Mouse (Mus musculus): ENCODE measurements around the gene Uck2.

The Uck2 gene

GRCm38 (mm10) chr1:167284258-167284836 is 773 bp downstream of the Uck2 start:
- DNase-seq (ENCODE audit: low spot score in 2 of 2), result no peak

- DNase-seq (ENCODE audit: low spot score in 2 of 2), result peak in 1 of 2 experiments; percentile 48
Observed at GRCm38 (mm10) chr1:167283441-167284257, 1.5 kb downstream of the Uck2 start.

GRCm38 (mm10) chr1:167282768-167283167 is 2.4 kb downstream of the Uck2 start:
- DNase-seq (ENCODE audit: low spot score in 2 of 2), result no peak

GRCm38 (mm10) chr1:167282112-167282511 is 3.0 kb downstream of the Uck2 start:
- DNase-seq (ENCODE audit: low spot score in 2 of 2), result no peak

GRCm38 (mm10) chr1:167280061-167280460 is 5.1 kb downstream of the Uck2 start:
- DNase-seq (ENCODE audit: low spot score in 2 of 2), result no peak

GRCm38 (mm10) chr1:167279160-167279715 is 5.9 kb downstream of the Uck2 start:
- DNase-seq (ENCODE audit: low spot score in 2 of 2), result no peak

GRCm38 (mm10) chr1:167278395-167278794 is 6.7 kb downstream of the Uck2 start:
- no peak for DNase-seq (ENCODE audit: low spot score in 2 of 2)

- no peak for DNase-seq (ENCODE audit: low spot score in 2 of 2)
Observed at GRCm38 (mm10) chr1:167274646-167275390, 10.3 kb downstream of the Uck2 start.

GRCm38 (mm10) chr1:167273380-167274163 is 11.5 kb downstream of the Uck2 start:
- no peak for DNase-seq (ENCODE audit: low spot score in 2 of 2)

GRCm38 (mm10) chr1:167271841-167272240 is 13.3 kb downstream of the Uck2 start:
- DNase-seq (ENCODE audit: low spot score in 2 of 2), result no peak

GRCm38 (mm10) chr1:167271304-167271703 is 13.8 kb downstream of the Uck2 start:
- DNase-seq (ENCODE audit: low spot score in 2 of 2), result peak in 1 of 2 experiments; percentile 54

GRCm38 (mm10) chr1:167270342-167271111 is 14.6 kb downstream of the Uck2 start:
- no peak for DNase-seq (ENCODE audit: low spot score in 2 of 2)

- DNase-seq (ENCODE audit: low spot score in 2 of 2), result peak; percentile 52 to 65
Observed at GRCm38 (mm10) chr1:167269856-167270270, 15.3 kb downstream of the Uck2 start.

- no peak for DNase-seq (ENCODE audit: low spot score in 2 of 2)
Observed at GRCm38 (mm10) chr1:167269350-167269811, 15.7 kb downstream of the Uck2 start.

GRCm38 (mm10) chr1:167268360-167269063 is 16.6 kb downstream of the Uck2 start:
- DNase-seq (ENCODE audit: low spot score in 2 of 2), result no peak

GRCm38 (mm10) chr1:167266720-167267119 is 18.4 kb downstream of the Uck2 start:
- no peak for DNase-seq (ENCODE audit: low spot score in 2 of 2)

GRCm38 (mm10) chr1:167265366-167265765 is 19.8 kb downstream of the Uck2 start:
- no peak for DNase-seq (ENCODE audit: low spot score in 2 of 2)

- no peak for DNase-seq (ENCODE audit: low spot score in 2 of 2)
Observed at GRCm38 (mm10) chr1:167262489-167263041, 22.6 kb downstream of the Uck2 start.

GRCm38 (mm10) chr1:167261750-167262149 is 23.4 kb downstream of the Uck2 start:
- peak; percentile 45 to 47 for DNase-seq (ENCODE audit: low spot score in 2 of 2)
